Mouse (Mus musculus) left cerebral cortex, postnatal 25 days (tissue): ENCODE measurements around the gene Tenm4. TPM values are rescaled to one million over a fixed set of nuclear protein-coding genes. Genes with fewer than 3 reads are reported as not detected.

ENCODE experiments used
- DNase-seq, 2 experiments: peaks; one replicate each; pipeline ENCODE4 v3.0.0; 2022; ENCODE audit warnings: low spot score in 2 of 2, mixed read lengths in 1 of 2
- intact Hi-C: fragments of 180-260 bp; cut with DNase I; formaldehyde crosslinking; loops from one replicate; pipeline ENCODE4 v1.15.1; 2025
- total RNA-seq, 2 experiments: library from RNA; stranded (reverse); gene quantifications; 2 replicates each; pipeline ENCODE4 v1.2.3; 2021

Gene Tenm4
- total RNA-seq, 2 experiments from 2014 or later = 134 to 162 TPM

- intact Hi-C loops = no loop called here
- DNase-seq = no peak
Measured at GRCm38 (mm10) chr7:96491896-96492295, 320.9 kb downstream of the Tenm4 start.

GRCm38 (mm10) chr7:96492696-96493095 lies 321.6 kb downstream of the Tenm4 start:
- intact Hi-C loops = no loop called here

GRCm38 (mm10) chr7:96494057-96494456 lies 323.0 kb downstream of the Tenm4 start:
- peak in 1 of 2 experiments; percentile 48 for DNase-seq
- intact Hi-C loops = no loop called here

More at GRCm38 (mm10) chr7:96492696-96493095, 321.6 kb downstream of the Tenm4 start:
- DNase-seq = no peak

DNA sequence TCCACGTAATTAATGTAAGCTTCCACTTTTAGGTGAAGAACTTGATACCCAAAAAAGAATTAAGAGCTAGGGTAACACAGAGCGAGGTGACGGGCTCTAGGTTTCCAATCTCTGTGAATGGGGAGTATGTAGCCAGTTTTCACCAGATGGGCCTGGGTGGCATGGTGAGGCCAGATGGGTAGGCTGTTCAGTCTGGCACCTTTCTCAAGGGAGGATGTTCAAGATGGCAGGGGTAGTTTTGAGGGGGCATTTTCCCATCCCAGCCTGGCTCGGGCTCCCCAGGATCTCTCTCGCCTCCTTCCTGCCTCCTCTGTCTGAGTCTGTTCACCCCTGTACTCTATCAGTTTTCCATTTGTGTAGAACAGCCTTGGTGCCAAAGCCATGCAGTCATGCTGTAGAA lies 329.1 kb downstream of the Tenm4 start:
- DNase-seq = no peak

GRCm38 (mm10) chr7:96500797-96501196 lies 329.8 kb downstream of the Tenm4 start:
- intact Hi-C loops = no loop called here
- peak in 1 of 2 experiments; percentile 55 for DNase-seq

More for the DNA sequence above, 329.1 kb downstream of the Tenm4 start:
- intact Hi-C loops = no loop called here

GRCm38 (mm10) chr7:96502321-96502973 lies 331.4 kb downstream of the Tenm4 start:
- no peak for DNase-seq
- intact Hi-C loops = no loop called here

GRCm38 (mm10) chr7:96505538-96505937 lies 334.5 kb downstream of the Tenm4 start:
- intact Hi-C loops = no loop called here
- DNase-seq = no peak

GRCm38 (mm10) chr7:96507046-96507445 lies 336.0 kb downstream of the Tenm4 start:
- intact Hi-C loops = no loop called here
- peak in 1 of 2 experiments; percentile 54 for DNase-seq

DNA sequence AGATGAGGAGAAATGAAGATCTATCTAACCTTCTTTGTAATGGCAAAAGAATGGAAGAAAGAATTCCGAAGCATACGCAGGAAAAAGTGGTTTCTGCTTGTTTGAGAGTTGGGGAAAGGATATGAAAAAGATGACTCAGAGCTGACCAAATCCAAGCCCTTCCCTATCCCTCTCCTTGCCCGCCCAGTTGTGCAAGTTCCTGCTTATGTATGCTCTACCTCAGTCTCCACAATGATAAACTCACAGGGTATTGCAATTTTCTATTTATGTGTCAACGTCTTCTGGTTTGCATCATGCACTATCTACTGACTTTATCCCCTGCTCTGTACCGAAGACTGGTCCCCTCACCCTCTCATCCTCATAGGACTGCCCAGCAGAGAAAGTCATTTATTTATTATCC lies 339.4 kb downstream of the Tenm4 start:
- intact Hi-C loops = no loop called here

GRCm38 (mm10) chr7:96511018-96511609 lies 340.1 kb downstream of the Tenm4 start:
- intact Hi-C loops = no loop called here
- no peak for DNase-seq

More for the DNA sequence above, 339.4 kb downstream of the Tenm4 start:
- no peak for DNase-seq

GRCm38 (mm10) chr7:96511953-96512511 lies 341.0 kb downstream of the Tenm4 start:
- intact Hi-C loops = no loop called here
- no peak for DNase-seq

DNA sequence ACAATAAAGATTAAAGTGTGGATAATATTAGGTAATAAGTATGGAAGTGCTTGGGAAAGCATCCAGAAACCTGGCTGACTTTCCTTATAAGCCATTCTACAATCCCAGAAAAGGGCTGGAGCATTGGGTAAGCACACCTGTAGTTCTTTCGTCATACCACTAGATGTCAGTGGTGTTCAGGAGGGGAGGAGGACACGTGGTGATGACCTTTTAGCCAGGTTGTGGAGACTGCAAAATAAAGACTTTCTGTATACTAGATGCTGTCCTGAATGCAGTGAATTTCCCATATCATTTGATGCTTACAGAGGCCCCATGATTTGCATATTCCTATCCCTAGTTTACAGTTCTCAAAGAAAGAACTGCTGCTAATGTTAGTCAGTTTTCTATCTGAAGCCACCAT lies 348.2 kb downstream of the Tenm4 start:
- intact Hi-C loops = loop anchor here (2.0 kb wide), 1 partner anchor 396 kb away; no protein-coding TSS in a partner anchor

GRCm38 (mm10) chr7:96521956-96522355 lies 350.9 kb downstream of the Tenm4 start:
- DNase-seq = peak in 1 of 2 experiments; percentile 90
- intact Hi-C loops = loop anchor here (5.0 to 10.0 kb wide), 2 partner anchors 245 to 307 kb away; no protein-coding TSS in a partner anchor

More for the DNA sequence above, 348.2 kb downstream of the Tenm4 start:
- peak in 1 of 2 experiments; percentile 32 for DNase-seq

GRCm38 (mm10) chr7:96523673-96524072 lies 352.6 kb downstream of the Tenm4 start:
- DNase-seq = peak in 1 of 2 experiments; percentile 72
- intact Hi-C loops = loop anchor here (5.0 to 10.0 kb wide), 2 partner anchors 244 to 309 kb away; no protein-coding TSS in a partner anchor

DNA sequence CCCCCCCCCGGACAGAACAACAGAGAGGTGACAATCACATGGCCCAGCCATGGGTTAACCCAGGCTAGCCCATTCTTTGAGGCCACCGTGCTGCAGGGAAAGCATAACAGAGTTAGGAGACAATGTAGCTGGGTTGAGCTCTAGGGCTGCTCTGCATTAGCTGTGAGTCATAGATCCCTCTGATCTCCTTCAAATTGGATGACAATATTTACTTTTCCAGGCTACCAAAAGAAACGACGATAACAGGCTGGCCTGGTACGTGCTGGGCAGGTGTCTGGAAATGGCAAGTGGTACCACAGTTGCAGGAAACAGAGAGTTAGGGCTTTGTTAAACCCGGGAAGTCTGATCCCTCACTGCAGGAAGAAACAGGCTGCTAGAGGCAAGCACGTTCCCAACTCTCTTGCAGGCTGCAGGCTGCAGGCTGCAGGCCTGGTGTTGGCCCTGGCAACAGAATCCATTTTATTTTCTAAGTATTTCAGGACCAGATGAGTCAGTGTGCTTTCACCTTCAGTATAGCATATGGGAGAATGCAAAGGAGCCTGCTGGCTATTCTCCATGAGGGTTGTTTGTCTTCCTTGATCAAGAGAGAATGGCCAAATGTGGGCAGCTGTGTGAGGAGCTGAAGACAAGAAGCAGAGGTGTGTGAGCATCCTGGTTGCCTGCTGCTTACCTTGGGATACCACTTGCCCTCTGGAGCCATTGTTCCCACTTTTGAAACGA lies 353.6 kb downstream of the Tenm4 start:
- intact Hi-C loops = loop anchor here (5.0 to 10.0 kb wide), 2 partner anchors 243 to 310 kb away; no protein-coding TSS in a partner anchor
- peak in 1 of 2 experiments; percentile 67 for DNase-seq

DNA sequence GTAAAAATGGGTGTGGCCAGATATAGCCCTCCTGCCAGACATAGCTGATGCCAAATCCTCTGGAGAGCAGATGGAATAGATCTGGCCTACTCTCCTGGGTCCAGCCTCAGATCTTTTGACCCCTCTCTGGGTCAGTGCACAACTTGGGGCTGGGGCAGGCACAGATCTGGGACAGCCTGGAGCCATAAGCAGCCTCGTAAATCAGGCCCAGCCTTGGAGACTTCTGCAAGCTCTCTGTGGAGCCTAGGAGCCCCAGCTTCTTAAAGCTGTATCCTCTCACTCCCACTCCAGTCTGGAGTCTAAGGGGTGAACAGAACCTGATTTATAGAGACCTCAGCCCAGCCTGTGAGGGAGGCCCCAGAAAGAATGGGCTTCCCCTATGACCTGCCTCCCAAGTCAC lies 354.3 kb downstream of the Tenm4 start:
- DNase-seq = no peak

DNA sequence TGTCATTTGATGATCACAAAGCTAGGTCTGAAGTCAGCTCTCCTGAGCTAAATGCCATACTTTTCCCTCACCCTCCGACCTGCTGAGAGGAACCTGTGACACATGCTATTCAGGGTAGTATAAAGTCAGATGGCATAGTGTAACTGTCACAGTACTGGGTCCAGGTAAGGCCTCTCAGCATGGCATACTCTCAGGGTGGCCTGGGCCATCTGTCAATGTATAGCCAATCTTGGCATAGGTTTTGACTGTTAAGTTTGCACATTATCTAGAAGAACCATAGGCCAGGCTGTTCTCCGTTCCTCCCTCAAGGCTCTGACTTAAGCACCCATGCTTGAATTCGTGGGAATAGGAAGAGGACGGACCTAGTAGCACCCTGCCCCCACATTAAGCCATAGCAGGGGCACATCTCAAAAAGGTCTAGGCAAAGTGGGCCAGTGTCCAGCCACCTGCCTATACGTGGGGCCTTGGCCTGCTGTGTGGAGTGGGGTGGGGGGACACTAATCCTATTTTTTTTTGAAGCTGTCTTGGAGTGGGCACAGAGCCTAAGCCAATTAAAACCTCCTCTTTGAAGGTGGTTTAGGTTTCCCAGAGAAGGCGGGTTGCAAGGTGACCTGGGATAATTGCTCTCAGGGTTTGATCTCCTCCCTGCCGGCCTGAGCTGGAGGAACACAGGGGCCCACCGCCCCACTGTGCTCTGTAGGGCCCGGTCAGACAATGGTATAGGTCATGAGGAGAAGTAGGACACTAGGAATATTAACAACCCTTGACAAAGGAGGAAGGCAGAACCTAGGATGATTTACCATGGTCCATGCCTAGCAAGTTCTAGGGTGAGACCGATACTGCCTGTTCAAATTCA lies 359.8 kb downstream of the Tenm4 start:
- DNase-seq = no peak
- intact Hi-C loops = no loop called here

More for the DNA sequence above, 354.3 kb downstream of the Tenm4 start:
- intact Hi-C loops = loop anchor here (10.0 kb wide), 1 partner anchor 311 kb away; no protein-coding TSS in a partner anchor

GRCm38 (mm10) chr7:96531954-96532737 lies 361.1 kb downstream of the Tenm4 start:
- intact Hi-C loops = no loop called here

More at GRCm38 (mm10) chr7:96531954-96532737, 361.1 kb downstream of the Tenm4 start:
- DNase-seq = no peak
